Mouse (Mus musculus) left cerebral cortex, postnatal 36 days (tissue): ENCODE measurements at regions not wholly inside any gene's neighbourhood (a gene's known extent, or its start where the extent isn't known, plus 50 kb on each side); places are given as distances from the start of the nearest gene placed in this dataset.

Experiments
- DNase-seq, 2 experiments: peaks; one replicate each; pipeline ENCODE4 v3.0.0; 2021 to 2022; ENCODE audit warnings: low spot score in 2 of 2, mixed read lengths in 1 of 2
- intact Hi-C: fragments of 180-260 bp; cut with DNase I; formaldehyde crosslinking; loops from one replicate; pipeline ENCODE4 v1.15.1; 2025

DNA sequence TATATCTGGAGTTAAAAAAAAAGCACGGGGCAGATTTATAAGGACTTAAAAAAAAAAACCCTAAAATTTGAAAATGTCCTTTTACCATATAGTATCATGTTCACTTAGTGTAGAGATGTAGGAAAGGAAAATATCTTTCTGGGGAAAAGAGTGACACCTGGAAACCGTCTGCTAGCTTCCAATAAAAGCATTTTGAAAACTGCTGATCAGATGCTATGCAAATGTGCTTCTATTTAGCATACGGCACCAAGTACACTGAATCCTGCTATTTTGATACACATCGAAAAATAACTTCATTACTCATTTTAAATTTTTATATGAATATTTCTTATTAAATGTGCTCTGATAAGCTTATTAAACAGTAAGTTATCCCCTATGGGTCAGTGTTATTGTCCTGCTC is 148.1 kb upstream of the Rasa1 start:
- no peak for DNase-seq
- intact Hi-C loops, result loop anchor here (5.0 kb wide), 1 partner anchor 125 kb away; no protein-coding TSS in a partner anchor

DNA sequence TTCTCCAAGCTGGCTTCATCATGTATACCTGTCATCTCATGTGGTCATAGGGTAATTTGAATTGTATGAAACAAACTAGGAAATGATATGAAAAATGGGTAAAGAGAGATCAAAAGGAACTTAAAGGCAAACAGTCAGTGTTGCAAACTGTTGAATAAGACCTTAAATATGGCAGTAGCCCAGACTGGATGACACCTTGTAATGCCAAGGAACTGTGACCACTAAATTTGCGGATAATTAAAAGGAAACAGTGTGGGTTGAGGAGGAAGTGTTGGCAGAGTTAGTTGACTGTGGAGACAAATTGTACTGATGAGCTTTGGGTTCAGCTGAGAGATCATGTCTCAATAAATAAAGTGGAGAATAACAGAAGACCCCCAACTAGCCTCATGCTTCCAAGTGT is 147.3 kb upstream of the Rasa1 start:
- DNase-seq, result no peak
- intact Hi-C loops, result loop anchor here (5.0 kb wide), 1 partner anchor 124 kb away; no protein-coding TSS in a partner anchor

DNA sequence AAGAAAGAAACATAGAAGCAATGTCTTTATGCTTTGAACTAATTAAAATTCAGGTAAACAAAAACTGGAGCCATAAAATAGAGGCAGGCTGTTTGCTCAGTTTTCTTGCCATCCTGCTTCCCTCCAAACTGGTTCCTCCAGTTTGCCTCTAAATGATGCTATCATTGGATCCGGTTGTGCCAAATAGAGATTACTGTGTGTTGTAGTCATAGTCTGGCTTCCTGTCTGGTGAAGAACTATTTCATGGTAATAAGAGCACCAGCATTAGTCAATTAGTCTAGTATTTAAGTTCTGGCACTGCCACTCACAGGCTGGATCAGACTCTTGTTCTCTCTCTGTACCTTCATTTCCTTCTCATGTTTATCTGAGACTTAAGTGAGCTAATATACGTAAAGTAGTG is 141.9 kb upstream of the Rasa1 start:
- intact Hi-C loops, result no loop called here
- DNase-seq, result no peak

- intact Hi-C loops, result no loop called here
- DNase-seq, result no peak
These were observed 141.1 kb upstream of the Rasa1 start for GRCm38 (mm10) chr13:85430040-85430439.

DNA sequence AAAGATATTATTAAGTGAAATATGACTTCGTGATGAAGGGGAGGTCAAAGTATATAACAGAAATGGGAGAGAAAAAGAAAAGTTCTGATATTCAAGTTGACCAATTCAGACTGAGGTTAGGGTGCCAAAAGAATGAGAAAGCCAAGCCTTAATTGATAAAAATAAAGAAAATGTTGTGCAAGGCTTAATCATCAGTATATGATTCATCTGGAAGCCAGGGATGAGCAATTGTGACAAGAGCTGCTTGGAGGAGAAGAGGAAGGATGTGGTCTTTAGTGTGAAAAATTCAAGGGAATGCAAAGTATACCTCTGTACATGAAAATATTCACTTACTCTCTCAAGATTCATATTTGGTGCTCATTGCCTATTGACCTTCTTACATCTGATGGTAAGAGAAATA is 129.7 kb upstream of the Rasa1 start:
- DNase-seq, result no peak
- intact Hi-C loops, result no loop called here

GRCm38 (mm10) chr13:85414951-85415350 is 126.0 kb upstream of the Rasa1 start:
- intact Hi-C loops, result no loop called here
- no peak for DNase-seq

- DNase-seq, result no peak
- intact Hi-C loops, result no loop called here
These were observed 122.4 kb upstream of the Rasa1 start for GRCm38 (mm10) chr13:85411327-85411726.

DNA sequence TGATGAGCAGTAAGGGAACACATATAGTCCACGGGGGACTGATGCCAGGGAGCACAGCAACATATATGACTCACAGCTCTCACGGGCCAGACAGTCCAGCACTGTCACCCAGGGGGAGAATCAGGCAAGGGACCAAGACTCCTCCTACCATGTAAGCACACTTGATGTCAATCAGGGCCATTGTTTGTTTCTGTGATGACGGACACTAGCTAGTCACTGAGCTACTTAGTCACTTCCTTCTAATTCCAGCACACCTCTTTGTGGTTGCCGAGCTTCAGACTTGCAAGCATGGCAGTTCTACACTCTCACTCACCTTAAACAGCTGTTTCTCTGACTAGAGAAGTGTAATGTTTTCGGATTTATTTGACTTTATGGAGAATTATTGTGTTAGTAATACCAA is 109.9 kb upstream of the Rasa1 start:
- intact Hi-C loops, result no loop called here
- DNase-seq, result no peak

DNA sequence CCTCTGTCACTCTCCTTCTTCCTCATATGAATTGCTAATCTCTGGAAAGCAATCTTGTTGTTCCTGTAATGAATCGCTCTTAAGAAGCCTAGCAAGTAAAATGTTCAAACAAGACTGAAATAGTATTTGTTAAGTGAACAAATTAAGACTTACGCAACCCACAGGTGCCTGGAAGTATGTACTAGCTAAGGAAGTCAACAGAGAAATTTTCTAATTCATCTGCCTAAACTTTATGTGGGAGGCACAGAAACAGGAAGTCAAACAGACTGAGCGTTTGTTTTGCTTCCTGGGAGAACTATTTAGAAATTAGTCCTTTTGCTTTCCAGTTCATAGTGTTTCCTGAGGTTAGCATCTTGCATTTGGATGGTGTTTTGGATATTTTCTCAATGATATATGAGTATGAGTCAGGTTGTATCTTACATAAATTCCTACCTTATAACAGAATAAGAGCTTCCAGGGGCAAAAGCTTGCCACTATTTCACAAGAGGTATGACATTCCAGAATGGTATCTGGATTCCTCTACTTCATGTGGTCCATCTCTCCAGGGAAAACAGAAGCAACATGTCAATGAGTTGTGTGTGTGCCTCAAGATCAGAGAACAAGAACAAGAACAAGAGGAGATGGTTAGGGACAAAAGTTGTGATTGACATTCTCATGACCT is 87.5 kb upstream of the Rasa1 start:
- DNase-seq, result no peak
- intact Hi-C loops, result no loop called here

- DNase-seq, result no peak
- intact Hi-C loops, result no loop called here
These were observed 70.7 kb upstream of the Rasa1 start for GRCm38 (mm10) chr13:85359621-85360020.

DNA sequence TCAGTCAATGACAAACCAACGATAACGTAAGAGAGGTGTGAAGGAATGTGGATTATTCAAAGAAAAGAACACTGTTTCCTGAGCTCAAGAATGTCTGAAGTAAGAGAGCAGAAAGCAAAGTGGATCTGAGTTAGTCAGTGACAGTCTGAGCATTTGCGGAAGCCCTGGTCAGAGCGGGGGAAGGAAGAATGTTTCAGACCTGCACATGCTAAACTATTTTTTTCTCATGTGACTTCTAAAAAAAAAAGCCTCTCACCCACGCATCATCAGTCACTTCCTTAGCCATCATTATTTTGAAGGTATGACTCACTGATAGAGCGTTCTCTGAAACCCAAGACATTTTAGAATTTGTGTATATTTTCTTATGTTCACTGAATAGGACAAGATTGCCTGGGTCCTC is 70.2 kb upstream of the Rasa1 start:
- DNase-seq, result no peak

DNA sequence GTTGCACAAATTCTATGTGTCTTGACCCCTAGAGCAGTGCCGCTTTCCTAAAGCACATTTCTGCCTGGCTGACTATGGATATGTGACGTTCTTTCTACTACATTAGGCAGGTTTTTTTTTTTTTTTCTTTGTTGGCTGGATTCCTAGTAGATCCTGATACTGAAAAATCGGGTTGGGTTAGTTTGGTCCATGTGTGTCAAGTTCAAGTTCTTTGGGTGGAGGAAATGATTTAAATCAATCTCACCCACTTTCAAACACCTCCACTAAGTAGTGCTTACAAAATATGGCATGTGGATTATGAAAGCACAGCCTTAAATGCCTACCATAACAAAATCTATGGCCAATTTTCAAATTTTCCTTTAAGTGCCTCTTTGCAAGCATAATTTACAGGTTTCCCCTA is 63.1 kb upstream of the Rasa1 start:
- intact Hi-C loops, result no loop called here
- DNase-seq, result no peak

More for the DNA sequence above, 70.2 kb upstream of the Rasa1 start:
- intact Hi-C loops, result no loop called here
